Mouse (Mus musculus) heart, embryonic 14.5 days (tissue): ENCODE data around the gene Sbk2. TPM values are rescaled to one million over a fixed set of nuclear protein-coding genes. Genes with fewer than 3 reads are reported as not detected.

ENCODE experiments used
- ATAC-seq: fragments of 200-750 bp; cut with Nextera tagmentation; 2 replicates; pipeline ENCODE4 v1.8.0; 2017; ENCODE audit warnings: low read depth, moderate TSS enrichment; ENCODE audit not compliant: insufficient number of reproducible peaks, insufficient read depth, low FRiP score
- H3K27ac ChIP-seq, 2 experiments: fragments of 200-500 bp in 1 of 2; fragments of 300-500 bp in 1 of 2; sonication (generic) in 1 of 2; replicated peaks in 1 of 2; 2 replicates each; pipeline ENCODE4 v1.5.1; 2012 to 2014; ENCODE audit warnings: low read depth in 2 of 2, low read length in 2 of 2, control low read depth in 1 of 2, mild to moderate bottlenecking in 1 of 2, mixed read lengths in 1 of 2; ENCODE audit not compliant: control insufficient read depth in 1 of 2, insufficient read depth in 1 of 2
- H3K27me3 ChIP-seq: fragments of 300-500 bp; sonication (generic); 2 replicates; pipeline ENCODE4 v1.6.1; 2014; ENCODE audit warnings: mild to moderate bottlenecking, low read length, control low read depth; ENCODE audit not compliant: control insufficient read depth, insufficient read depth
- H3K36me3 ChIP-seq: fragments of 300-500 bp; sonication (generic); 2 replicates; pipeline ENCODE4 v1.6.1; 2014; ENCODE audit warnings: mild to moderate bottlenecking, control low read depth, low read length, mixed read lengths; ENCODE audit not compliant: control insufficient read depth, insufficient read depth
- H3K4me1 ChIP-seq, 2 experiments: fragments of 200-500 bp in 1 of 2; fragments of 300-500 bp in 1 of 2; sonication (generic) in 1 of 2; 2 replicates each; pipeline ENCODE4 v1.6.1; 2012 to 2014; ENCODE audit warnings: low read length in 2 of 2, control low read depth in 1 of 2, mixed read lengths in 1 of 2; ENCODE audit not compliant: control insufficient read depth in 2 of 2, insufficient read depth in 2 of 2
- H3K4me2 ChIP-seq: fragments of 300-500 bp; sonication (generic); 2 replicates; pipeline ENCODE4 v1.6.1; 2014; ENCODE audit warnings: mild to moderate bottlenecking, low read length
- H3K4me3 ChIP-seq, 2 experiments: fragments of 200-500 bp in 1 of 2; fragments of 300-500 bp in 1 of 2; sonication (generic) in 1 of 2; 2 replicates each; pipeline ENCODE4 v1.5.1; 2012 to 2014; ENCODE audit warnings: low read length in 2 of 2, mild to moderate bottlenecking in 2 of 2, control low read depth in 1 of 2, low read depth in 1 of 2, moderate library complexity in 1 of 2; ENCODE audit not compliant: control insufficient read depth in 1 of 2, insufficient read depth in 1 of 2
- H3K9ac ChIP-seq: fragments of 300-500 bp; sonication (generic); 2 replicates; pipeline ENCODE4 v1.6.1; 2014; ENCODE audit warnings: mild to moderate bottlenecking, low read length
- H3K9me3 ChIP-seq: fragments of 300-500 bp; sonication (generic); 2 replicates; pipeline ENCODE4 v1.6.1; 2016; ENCODE audit warnings: low read length, control low read depth; ENCODE audit not compliant: control insufficient read depth
- WGBS: fragments of 180-500 bp; shearing (Covaris S2); extraction: QIAGEN DNeasy Blood & Tissue Kit; methylation state at CpG from one replicate; pipeline ENCODE4 v1.1.7; 2014; 5-methylcytosine and 5-hydroxymethylcytosine counted together
- polyA plus RNA-seq: library from polyadenylated mRNA; unstranded; fragments of >200 nt; fragmentation: Nextera tagmentation; extraction: Ambion mirVana; gene quantifications from 2 replicates; pipeline ENCODE4 v1.2.1, GENCODE M21; 2014

The Sbk2 gene
- polyA plus RNA-seq, 1 experiment from 2014 or later = 8.1 TPM

- Histone ChIP-seq H3K4me2 (no peak overlapping the region), H3K9me3 (no peaks in the 10 kb centered on the region), H3K27me3 (no peaks in the 10 kb centered on the region), H3K9ac (no peak overlapping the region), H3K36me3 (peaks cover 40% of the 10 kb centered on the region), H3K4me3 (no peak overlapping the region), H3K27ac (peak overlapping the region in 1 of 2 experiments; percentile 74; a peak in 2 of 4 replicates), H3K4me1 (peaks cover 36 to 58% of the 10 kb centered on the region in 2 experiments)
- ATAC-seq = no peak
- 92% methylated on average over 19 of the region's 19 CpGs for WGBS
Measured at GRCm38 (mm10) chr7:4920496-4920895, 43.7 kb downstream of the Sbk2 start.

- Histone ChIP-seq H3K27ac (no peak overlapping the region), H3K4me2 (no peak overlapping the region), H3K4me3 (no peak overlapping the region), H3K9me3 (no peaks in the 10 kb centered on the region), H3K9ac (no peak overlapping the region), H3K4me1 (peaks cover 32 to 53% of the 10 kb centered on the region in 2 experiments), H3K36me3 (peaks cover 40% of the 10 kb centered on the region), H3K27me3 (no peaks in the 10 kb centered on the region)
- 88% methylated on average over 21 of the region's 21 CpGs for WGBS
- ATAC-seq = no peak
Measured at GRCm38 (mm10) chr7:4919971-4920370, 44.2 kb downstream of the Sbk2 start.

GRCm38 (mm10) chr7:4919096-4919495 is 45.1 kb downstream of the Sbk2 start:
- Histone ChIP-seq H3K27me3 (no peaks in the 10 kb centered on the region), H3K4me2 (no peak overlapping the region), H3K9me3 (no peaks in the 10 kb centered on the region), H3K4me3 (no peak overlapping the region), H3K4me1 (peaks cover 29 to 44% of the 10 kb centered on the region in 2 experiments), H3K27ac (no peak overlapping the region), H3K36me3 (peaks cover 40% of the 10 kb centered on the region), H3K9ac (no peak overlapping the region)
- no peak for ATAC-seq
- WGBS = 85% methylated on average over 21 of the region's 21 CpGs

- Histone ChIP-seq H3K4me3 (no peak overlapping the region), H3K27me3 (no peaks in the 10 kb centered on the region), H3K9ac (no peak overlapping the region), H3K9me3 (no peaks in the 10 kb centered on the region), H3K36me3 (peaks cover 40% of the 10 kb centered on the region), H3K4me1 (peaks cover 25 to 40% of the 10 kb centered on the region in 2 experiments), H3K4me2 (no peak overlapping the region), H3K27ac (no peak overlapping the region)
- no peak for ATAC-seq
- WGBS = 94% methylated on average over 15 of the region's 15 CpGs
Measured at GRCm38 (mm10) chr7:4918681-4919080, 45.5 kb downstream of the Sbk2 start.

GRCm38 (mm10) chr7:4917494-4917893 is 46.7 kb downstream of the Sbk2 start:
- peaks cover 14 to 29% of the 10 kb centered on the region in 2 experiments for H3K4me1 ChIP-seq
- 97% methylated on average over 2 of the region's 2 CpGs for WGBS
- H3K27me3 ChIP-seq = no peaks in the 10 kb centered on the region
- H3K36me3 ChIP-seq = peaks cover 40% of the 10 kb centered on the region
- no peak for ATAC-seq
- no peak overlapping the region for H3K9ac ChIP-seq
- no peaks in the 10 kb centered on the region for H3K9me3 ChIP-seq
- H3K4me2 ChIP-seq = no peak overlapping the region
- H3K27ac ChIP-seq = no peak overlapping the region
- H3K4me3 ChIP-seq = no peak overlapping the region

- Histone ChIP-seq H3K4me1 (peaks cover 4 to 15% of the 10 kb centered on the region in 2 experiments; a peak in 3 of 4 replicates), H3K9ac (peak overlapping the region; percentile 90), H3K9me3 (no peaks in the 10 kb centered on the region), H3K27me3 (no peaks in the 10 kb centered on the region), H3K4me2 (peak overlapping the region; percentile 72), H3K27ac (peak overlapping the region; percentile 68 to 96), H3K36me3 (peaks cover 39% of the 10 kb centered on the region), H3K4me3 (peak overlapping the region; percentile 64 to 70)
- WGBS = 23% methylated on average over 14 of the region's 14 CpGs
- 0 out of 2 replicates have a peak, but pooled peaks have one; percentile 5 for ATAC-seq
Measured at GRCm38 (mm10) chr7:4915669-4916416, 48.4 kb downstream of the Sbk2 start.

- Histone ChIP-seq H3K9me3 (no peaks in the 10 kb centered on the region), H3K27ac (peak within 1 kb of the TSS; percentile 75 to 96), H3K4me1 (peaks cover 4 to 13% of the 10 kb centered on the region in 2 experiments; a peak in 3 of 4 replicates), H3K27me3 (no peaks in the 10 kb centered on the region), H3K4me3 (peak within 1 kb of the TSS; percentile 64 to 70), H3K9ac (peak within 1 kb of the TSS; percentile 90), H3K4me2 (peak within 1 kb of the TSS; percentile 72), H3K36me3 (peaks cover 32% of the 10 kb centered on the region)
- ATAC-seq = peak; percentile 86
- WGBS = 1% methylated on average over 54 of the region's 56 CpGs
Measured at GRCm38 (mm10) chr7:4915007-4915665, 49.1 kb downstream of the Sbk2 start, which contains the start of gene Zfp628. Gene Zfp628 (plus strand): TSS chr7:4915217.
